Mouse (Mus musculus) left cerebral cortex, adult 11 months (tissue): ENCODE results near the gene Arhgap6.

Source experiments
- DNase-seq: peaks from one replicate; pipeline ENCODE4 v3.0.0; 2022; ENCODE audit warnings: low spot score

The Arhgap6 gene

GRCm38 (mm10) chrX:168980370-168980769 is 185.5 kb downstream of the Arhgap6 start:
- no peak for DNase-seq

- DNase-seq, result no peak
Observed at GRCm38 (mm10) chrX:169007066-169007465, 212.2 kb downstream of the Arhgap6 start.

GRCm38 (mm10) chrX:169012701-169013100 is 217.8 kb downstream of the Arhgap6 start:
- DNase-seq, result no peak

- no peak for DNase-seq
Observed at GRCm38 (mm10) chrX:169034390-169034789, 239.5 kb downstream of the Arhgap6 start.

GRCm38 (mm10) chrX:169036403-169037296 is 241.8 kb downstream of the Arhgap6 start:
- DNase-seq, result peak; percentile 7

- no peak for DNase-seq
Observed at GRCm38 (mm10) chrX:169037401-169037800, 242.5 kb downstream of the Arhgap6 start.

GRCm38 (mm10) chrX:169043872-169044271 is 249.0 kb downstream of the Arhgap6 start:
- DNase-seq, result no peak

GRCm38 (mm10) chrX:169047595-169047994 is 252.7 kb downstream of the Arhgap6 start:
- DNase-seq, result no peak

GRCm38 (mm10) chrX:169049550-169049949 is 254.7 kb downstream of the Arhgap6 start:
- no peak for DNase-seq

- DNase-seq, result no peak
Observed at GRCm38 (mm10) chrX:169053907-169054476, 259.1 kb downstream of the Arhgap6 start.

GRCm38 (mm10) chrX:169062555-169062954 is 267.7 kb downstream of the Arhgap6 start:
- no peak for DNase-seq

GRCm38 (mm10) chrX:169065298-169065697 is 270.4 kb downstream of the Arhgap6 start:
- DNase-seq, result no peak

- no peak for DNase-seq
Observed at GRCm38 (mm10) chrX:169065922-169066321, 271.0 kb downstream of the Arhgap6 start.

- no peak for DNase-seq
Observed at GRCm38 (mm10) chrX:169075020-169075419, 280.1 kb downstream of the Arhgap6 start.

GRCm38 (mm10) chrX:169081609-169082008 is 286.7 kb downstream of the Arhgap6 start:
- DNase-seq, result no peak

- no peak for DNase-seq
Observed at GRCm38 (mm10) chrX:169085871-169086270, 291.0 kb downstream of the Arhgap6 start.

- DNase-seq, result no peak
Observed at GRCm38 (mm10) chrX:169089221-169089620, 294.3 kb downstream of the Arhgap6 start.

- DNase-seq, result no peak
Observed at GRCm38 (mm10) chrX:169094601-169095000, 299.7 kb downstream of the Arhgap6 start.

GRCm38 (mm10) chrX:169095584-169095983 is 300.7 kb downstream of the Arhgap6 start:
- DNase-seq, result no peak

- no peak for DNase-seq
Observed at GRCm38 (mm10) chrX:169102665-169103064, 307.8 kb downstream of the Arhgap6 start.

GRCm38 (mm10) chrX:169106048-169106622 is 311.2 kb downstream of the Arhgap6 start:
- DNase-seq, result no peak

- DNase-seq, result no peak
Observed at GRCm38 (mm10) chrX:169107372-169107771, 312.5 kb downstream of the Arhgap6 start.

GRCm38 (mm10) chrX:169110031-169110430 is 315.1 kb downstream of the Arhgap6 start:
- DNase-seq, result no peak
